Mouse (Mus musculus) right cerebral cortex, postnatal 36 days (tissue): ENCODE measurements around the gene Ttc38.
"Not testable (repeated sequence)": the region's sequence is repeated elsewhere in the genome, so short reads cannot be mapped to it uniquely, and the experiment has no call there.

Experiments used
- DNase-seq, 2 experiments: peaks; one replicate each; pipeline ENCODE4 v3.0.0; 2022; ENCODE audit warnings: low spot score in 2 of 2, mixed read lengths in 1 of 2

Ttc38 gene

DNA sequence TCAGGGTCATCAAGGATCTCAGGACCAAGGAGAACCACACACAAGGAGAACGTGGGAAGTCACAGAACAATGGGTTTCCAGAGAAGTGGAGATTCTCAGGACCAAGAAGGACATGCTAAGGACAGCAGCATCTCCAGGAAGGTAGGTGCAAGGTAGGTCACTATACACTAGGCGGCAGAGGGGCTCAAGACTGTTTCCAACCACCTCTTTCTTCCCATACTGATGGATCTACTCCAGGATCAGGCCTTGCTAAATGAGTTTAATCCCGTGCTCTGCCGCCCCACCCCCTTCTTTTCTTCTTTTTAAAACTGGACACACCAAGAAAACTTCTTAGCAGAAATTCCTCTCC, 10.1 kb upstream of the Ttc38 start:
- no peak for DNase-seq

DNA sequence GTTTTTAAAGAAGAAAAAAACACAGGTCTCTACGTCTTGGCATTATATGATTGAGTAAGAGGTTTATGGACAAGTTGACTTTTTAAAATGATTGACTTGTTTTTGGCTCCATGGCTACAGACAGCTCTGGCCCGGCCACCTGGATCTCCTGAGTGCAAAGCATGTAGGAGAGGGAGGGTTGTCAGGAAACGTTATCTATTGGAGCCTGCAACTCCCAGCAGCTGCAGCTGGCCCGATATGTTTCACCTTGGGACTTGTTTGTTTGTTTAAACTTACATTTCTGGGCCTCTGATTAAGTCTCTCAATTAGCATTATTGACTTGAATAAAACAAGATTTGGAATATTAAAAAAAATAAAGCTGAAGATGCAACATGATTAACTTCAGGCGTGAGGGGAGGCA, 5.4 kb upstream of the Ttc38 start:
- DNase-seq, result no peak

DNA sequence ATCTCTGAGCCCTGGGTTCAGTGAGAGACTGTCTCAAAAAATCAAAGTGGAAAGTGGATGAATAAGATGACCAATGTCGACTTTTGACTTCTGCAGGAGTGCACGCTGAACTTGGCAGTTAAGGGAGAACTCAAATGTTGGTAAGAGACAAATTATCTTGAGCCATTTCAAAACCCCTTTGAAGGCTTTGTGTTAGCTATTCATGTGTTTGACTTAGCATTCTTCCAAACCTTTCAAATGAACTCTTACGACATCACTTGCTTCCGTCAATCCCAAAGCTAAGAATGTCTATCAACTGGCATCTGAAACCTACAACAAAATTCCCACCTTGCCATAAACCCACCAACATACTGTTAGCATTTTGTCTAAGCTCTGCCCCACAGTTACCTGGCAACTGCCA, 4.0 kb upstream of the Ttc38 start:
- DNase-seq, result no peak

DNA sequence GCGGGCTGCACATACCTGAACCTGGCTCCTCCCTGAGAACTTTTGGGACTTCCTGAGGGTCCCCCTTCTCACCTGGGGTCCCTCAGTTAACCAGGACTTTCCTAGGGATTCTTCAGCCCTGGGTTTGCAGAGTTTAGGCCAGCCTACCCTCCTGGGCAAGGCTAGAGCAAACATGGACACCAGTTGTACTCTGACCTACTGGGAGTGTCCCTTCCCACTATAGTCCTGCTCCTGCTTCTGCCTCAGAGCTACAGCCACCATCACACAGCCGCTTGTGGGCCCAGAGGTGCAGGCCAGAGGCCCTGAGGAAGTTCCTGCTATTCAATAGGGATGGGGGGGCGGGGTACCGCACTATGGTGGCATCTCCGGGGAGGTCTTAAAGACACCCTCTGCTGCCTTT, 2.6 kb upstream of the Ttc38 start:
- DNase-seq, result no peak

- DNase-seq, result no peak
These were observed 493 bp downstream of the Ttc38 start for GRCm38 (mm10) chr15:85832599-85832998.

DNA sequence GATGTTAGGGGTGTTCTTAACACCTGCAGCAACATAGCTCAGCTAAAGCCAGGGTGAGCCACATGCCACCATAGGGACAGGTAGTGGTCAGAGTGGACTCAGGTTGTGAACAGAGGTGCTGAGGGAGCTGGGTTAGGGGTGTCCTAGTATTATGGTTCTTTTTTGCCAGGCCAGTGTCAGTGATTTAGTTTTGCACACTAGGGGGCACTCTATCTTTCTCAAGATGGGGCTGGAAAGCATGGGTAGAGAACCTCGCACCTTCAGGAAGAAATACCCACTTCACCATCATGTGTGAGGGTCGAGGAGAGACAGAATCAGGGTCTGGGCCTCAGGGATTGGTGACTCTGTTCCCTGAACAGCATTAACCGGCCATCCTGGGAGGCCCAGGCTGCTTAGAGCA, 3.2 kb downstream of the Ttc38 start:
- no peak for DNase-seq

- no peak for DNase-seq
These were observed 4.8 kb downstream of the Ttc38 start for GRCm38 (mm10) chr15:85836887-85837286.

GRCm38 (mm10) chr15:85840983-85841382, 8.9 kb downstream of the Ttc38 start:
- DNase-seq, result no peak

DNA sequence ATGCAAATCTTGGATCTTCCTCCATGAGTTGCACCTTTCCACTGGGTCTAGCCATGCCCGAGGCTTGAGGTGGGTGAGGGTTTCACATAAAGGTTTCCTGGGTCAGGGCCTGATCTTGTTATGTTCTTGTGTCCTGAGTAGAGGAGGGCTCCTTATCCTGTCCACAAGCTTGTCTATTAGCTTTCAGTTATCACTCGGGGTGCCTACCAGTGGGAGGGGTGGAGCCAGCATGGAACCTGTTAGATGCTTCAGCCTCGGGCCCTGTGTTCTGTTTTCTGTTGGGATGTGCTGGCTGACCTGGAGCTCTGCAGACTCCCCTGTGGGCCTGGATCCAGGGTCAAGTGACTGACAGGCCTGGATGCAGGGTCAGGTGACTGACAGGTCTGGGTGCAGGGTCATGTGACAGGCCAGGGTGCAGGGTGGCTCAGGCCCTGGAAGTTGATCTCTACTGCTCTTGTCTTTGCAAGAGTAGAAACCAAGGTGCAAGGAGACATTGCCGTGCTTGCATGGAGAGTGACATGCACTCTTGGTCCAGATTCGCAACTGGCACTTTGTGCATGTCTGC, 9.8 kb downstream of the Ttc38 start:
- DNase-seq, result no peak

- no peak for DNase-seq
These were observed 13.0 kb downstream of the Ttc38 start for GRCm38 (mm10) chr15:85845071-85845470.

GRCm38 (mm10) chr15:85851656-85852392, 19.7 kb downstream of the Ttc38 start:
- no peak for DNase-seq

- DNase-seq, result no peak
These were observed 26.9 kb downstream of the Ttc38 start for GRCm38 (mm10) chr15:85858980-85859489.

DNA sequence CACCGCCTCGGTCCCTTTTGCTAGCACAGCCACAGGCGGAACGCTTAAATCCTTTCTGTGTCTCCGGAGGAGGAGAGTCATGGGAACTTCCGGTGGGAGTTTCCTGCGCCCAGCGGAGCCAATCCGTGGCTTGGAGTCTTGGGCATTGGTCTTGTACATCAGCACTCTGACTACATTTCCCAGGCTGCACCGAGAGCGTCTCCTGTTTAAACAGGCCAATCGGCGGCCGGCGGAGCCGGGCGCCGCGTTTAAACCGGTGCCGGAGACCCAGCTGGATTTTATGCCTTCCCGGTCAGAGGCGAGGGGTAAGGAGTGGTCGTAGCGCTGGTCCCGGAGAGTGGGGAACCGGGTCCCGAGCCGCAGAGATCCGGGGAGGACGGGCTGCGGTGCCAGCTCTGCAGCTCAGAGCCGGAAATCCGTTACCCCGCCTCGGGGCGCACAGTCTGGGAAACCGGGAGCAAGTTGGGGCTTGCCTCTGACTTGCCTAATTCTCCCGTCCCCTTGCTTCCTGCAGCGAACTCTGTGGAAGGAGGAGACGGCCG, 27.5 kb downstream of the Ttc38 start, which contains the start of gene Gtse1:
Gene Gtse1 (plus strand): TSS at position 256 of the 542 bp plus-strand sequence.
- peak; percentile 94 to 97 for DNase-seq

- DNase-seq, result not testable (repeated sequence)
These were observed 33.8 kb downstream of the Ttc38 start for GRCm38 (mm10) chr15:85865913-85866312.

GRCm38 (mm10) chr15:85867696-85868095, 35.6 kb downstream of the Ttc38 start:
- peak; percentile 34 to 45 for DNase-seq

DNA sequence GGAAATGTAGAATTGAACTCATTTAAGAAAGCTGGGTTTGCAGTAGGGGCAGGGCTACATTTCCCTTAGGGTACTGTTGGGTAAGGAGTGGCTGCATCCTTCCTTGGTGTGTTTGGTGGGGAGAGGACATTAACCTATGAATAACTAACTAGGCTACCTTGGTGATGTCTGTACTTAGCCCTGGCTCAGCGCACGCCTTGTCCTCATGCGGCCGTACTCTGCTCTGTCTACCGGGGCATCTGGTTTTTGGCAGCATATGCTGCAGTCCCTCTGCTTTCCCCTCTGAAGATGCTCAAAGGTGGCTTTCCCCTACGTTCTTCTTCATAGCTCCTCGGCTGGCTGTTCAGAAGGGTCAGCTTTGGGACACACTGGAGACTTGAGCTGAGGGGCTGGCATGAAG, 45.2 kb downstream of the Ttc38 start:
- DNase-seq, result no peak

GRCm38 (mm10) chr15:85878848-85879497, 46.9 kb downstream of the Ttc38 start, which contains the start of gene Trmu:
Gene Trmu, plus strand, starts transcription at chr15:85879312.
- peak; percentile 90 for DNase-seq

DNA sequence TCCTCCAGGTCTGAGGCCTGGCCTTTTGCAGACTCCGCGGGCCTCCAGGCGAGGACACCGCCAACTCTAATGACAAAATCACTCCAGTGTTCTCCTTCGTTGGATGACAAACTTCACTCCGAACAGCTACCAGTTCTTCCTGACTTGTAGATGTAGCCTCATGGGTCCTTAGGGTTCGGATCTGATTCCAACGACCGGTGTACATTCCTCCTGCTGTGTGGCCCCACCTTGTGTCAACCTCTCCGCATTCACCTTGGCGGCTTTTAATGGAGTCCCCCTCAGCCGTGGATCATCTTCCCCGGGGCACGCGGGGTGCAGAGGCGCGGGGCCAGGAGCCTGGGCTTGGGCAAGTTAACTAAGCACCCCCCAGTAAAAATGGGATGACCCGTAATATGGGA, 47.4 kb downstream of the Ttc38 start:
- no peak for DNase-seq

DNA sequence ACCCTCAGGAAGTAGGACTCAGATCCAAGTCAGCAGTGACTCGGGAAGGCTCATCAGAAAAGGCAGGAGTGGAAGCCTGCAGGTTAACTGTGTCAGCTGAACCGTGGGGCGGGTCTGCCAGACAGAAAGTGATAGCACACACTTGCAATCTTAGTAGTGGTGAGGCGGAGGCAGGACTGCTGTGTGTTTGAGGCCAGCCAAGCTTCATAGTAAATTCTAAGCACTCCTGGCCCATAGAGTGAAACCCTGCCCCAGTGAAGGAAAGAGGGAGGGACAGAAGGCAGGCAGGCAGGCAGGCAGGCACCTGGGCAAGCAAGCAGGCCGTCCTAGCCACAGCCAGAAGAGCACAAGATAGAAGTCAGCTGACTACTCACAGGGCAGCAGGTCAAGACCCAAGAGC, 53.5 kb downstream of the Ttc38 start:
- DNase-seq, result no peak

GRCm38 (mm10) chr15:85889235-85889634, 57.1 kb downstream of the Ttc38 start:
- DNase-seq, result no peak

DNA sequence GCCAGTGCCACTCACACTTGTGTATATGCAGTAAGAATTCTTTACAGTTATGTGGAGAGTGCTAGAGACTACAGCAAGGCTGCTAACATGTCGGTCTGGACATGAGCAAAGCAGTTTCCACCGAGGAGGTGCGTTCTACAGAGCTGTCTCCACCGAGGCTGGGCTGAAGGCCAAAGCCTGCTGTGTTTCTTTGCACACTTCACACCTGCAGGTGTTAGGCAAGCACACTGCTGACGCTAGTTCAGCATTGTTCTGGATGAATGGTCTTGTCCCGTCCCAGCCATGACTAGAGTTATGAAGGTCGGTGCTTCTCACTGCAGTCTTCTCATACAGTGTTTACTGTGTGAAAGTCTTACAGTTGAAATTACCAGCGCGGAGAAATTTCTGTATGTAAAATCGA, 59.9 kb downstream of the Ttc38 start:
- DNase-seq, result no peak

DNA sequence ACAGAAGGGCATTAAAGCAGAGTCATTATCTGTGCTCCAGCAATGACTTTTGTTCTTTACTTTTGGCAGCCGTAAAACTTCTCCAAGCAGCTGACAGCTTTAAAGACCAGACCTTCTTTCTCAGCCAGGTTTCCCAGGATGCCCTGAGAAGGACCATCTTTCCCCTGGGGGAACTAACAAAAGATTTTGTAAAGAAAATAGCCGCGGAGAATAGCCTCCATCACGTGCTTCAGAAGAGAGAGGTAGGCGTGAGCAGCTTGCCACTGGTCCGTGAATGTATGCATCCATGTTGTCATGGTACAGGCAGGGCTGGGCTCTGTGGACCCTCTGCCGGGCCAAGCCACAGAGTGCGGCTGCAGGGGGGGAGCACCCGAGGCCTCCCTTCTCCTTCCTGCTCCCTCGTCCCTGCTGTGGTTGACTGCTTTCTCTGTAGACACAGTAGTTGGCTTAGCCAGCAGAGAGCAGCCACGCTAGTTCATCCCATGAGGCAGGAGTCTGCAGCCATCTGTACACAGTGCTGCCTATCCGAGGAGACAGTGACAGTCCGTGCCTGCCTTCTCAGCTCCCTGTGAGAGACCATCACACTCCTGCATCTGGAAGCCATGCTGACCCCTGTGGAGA, 60.5 kb downstream of the Ttc38 start:
- DNase-seq, result no peak
